Mouse (Mus musculus) gonadal fat pad, adult 2 months (tissue): ENCODE results near the gene Raly. TPM values are rescaled to one million over a fixed set of nuclear protein-coding genes. Genes with fewer than 3 reads are reported as not detected.
"Not testable (repeated sequence)": the region's sequence is repeated elsewhere in the genome, so short reads cannot be mapped to it uniquely, and the experiment has no call there.

Experiments
- DNase-seq: peaks from one replicate; pipeline ENCODE4 v3.0.0-alpha.2; 2012; ENCODE audit warnings: low read depth
- polyA plus RNA-seq: library from polyadenylated mRNA; depleted of rRNA; stranded (reverse); fragments of >200 nt; gene quantifications from 2 replicates; pipeline ENCODE4 v1.2.3, GENCODE M21; 2012

Gene Raly
- polyA plus RNA-seq, 1 experiment, result 152 TPM

DNA sequence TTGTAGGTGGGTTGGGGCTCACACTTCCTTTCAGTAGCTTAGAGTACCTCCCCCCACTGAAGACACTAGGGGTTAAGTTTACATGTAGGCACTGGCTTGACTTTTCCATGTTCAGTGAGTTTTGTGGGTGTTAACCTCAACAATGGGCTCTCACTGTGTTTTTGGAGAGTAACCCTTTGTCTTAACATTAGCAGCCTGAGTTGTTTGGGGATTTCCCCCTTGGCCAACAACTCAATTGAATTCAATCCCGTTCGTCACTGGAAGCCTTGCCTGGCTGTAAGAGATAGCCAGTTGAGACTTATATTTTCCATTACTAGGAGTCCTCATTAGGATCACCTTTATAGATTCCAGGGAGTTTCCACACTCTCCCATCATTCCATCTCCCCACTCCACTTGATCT lies 45.6 kb downstream of the Raly start:
- DNase-seq, result no peak

DNA sequence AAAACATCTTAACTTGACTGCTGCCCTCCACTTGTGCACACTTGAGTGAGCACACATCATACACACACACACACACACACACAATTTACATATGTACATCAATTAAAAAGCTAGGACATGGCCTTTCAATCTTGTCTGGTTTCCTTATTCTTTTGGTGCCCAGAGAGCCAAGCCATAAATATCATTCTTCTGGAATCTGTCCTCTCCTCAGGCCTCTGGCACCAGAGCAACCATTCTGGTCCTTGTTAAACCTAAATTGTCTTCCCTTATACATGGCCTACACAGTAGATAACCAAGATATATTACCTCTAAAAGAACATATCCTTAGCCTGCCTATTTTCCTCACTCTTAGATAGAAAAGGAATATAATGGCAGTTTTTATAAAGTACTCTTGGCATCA lies 57.2 kb downstream of the Raly start:
- no peak for DNase-seq

DNA sequence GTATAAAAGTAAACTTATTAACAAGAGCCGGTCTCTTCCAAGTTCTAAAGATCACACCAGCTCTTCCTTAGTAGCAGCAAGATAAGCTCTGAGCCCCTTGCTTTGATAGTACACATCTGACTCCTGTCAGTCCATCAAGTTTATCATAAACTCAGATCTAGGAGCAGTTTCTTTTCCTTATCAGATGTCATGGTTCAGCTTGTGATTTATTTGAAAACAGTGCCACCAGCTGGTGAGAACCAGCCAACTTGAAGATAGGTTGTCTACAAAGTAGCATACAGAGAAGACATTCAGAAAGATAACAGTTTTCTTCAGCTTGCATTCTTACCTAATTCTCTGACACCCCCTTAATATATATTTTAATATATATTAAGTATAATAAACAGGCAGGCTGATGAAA lies 64.5 kb downstream of the Raly start:
- no peak for DNase-seq

DNA sequence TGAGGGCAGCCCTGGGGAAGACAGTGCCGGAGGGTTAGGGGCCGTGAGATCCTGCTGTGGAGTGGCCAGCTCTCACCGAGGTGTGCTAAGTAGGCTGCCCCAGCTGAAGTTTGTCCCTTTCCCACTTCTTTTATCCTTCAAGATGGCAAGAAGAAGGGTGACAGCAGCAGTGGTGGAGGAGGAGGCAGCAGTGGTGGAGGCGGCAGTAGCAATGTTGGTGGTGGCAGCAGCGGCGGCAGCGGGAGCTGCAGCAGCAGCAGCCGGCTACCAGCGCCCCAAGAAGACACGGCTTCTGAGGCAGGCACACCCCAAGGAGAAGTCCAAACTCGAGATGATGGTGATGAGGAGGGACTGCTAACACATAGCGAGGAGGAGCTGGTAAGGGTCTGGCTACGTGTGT lies 72.8 kb downstream of the Raly start:
- no peak for DNase-seq

DNA sequence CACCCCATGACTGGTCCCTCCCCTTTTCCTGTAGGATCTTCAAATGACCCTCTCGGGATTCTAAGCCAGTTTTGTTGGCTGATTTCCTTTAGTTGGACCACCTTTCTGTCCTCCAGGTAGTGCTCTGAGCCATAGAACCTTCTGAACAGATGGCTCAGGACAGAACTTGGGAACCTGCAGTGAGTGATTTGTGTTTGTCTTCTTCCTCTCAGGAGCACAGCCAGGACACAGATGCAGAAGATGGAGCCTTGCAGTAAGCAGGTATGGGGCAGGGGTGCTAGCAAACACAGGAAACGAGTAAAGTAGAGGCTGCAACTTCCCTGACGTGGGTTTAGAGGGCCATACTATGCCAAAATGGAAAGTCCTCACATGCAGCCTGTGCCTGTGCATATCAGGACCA lies 74.8 kb downstream of the Raly start:
- no peak for DNase-seq

DNA sequence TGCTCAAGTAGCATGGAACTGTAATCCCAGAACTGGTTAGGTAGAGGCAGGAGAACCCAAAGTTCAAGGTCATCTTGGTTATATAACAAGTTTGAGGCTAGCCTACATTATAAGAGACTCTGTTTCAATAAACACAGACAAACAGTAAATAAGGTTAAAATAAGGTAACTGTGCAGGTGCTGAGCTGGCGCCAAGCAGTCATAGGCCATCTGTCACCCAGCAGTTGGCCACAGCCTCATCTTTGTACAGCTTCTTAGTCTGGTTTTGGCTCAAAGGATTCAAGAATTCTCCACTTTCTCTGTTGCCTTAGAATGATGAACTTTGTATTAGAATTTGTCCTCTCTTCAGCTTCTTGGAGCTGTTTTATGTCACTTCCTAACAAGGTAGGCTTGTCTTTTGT lies 77.2 kb downstream of the Raly start:
- DNase-seq, result no peak

DNA sequence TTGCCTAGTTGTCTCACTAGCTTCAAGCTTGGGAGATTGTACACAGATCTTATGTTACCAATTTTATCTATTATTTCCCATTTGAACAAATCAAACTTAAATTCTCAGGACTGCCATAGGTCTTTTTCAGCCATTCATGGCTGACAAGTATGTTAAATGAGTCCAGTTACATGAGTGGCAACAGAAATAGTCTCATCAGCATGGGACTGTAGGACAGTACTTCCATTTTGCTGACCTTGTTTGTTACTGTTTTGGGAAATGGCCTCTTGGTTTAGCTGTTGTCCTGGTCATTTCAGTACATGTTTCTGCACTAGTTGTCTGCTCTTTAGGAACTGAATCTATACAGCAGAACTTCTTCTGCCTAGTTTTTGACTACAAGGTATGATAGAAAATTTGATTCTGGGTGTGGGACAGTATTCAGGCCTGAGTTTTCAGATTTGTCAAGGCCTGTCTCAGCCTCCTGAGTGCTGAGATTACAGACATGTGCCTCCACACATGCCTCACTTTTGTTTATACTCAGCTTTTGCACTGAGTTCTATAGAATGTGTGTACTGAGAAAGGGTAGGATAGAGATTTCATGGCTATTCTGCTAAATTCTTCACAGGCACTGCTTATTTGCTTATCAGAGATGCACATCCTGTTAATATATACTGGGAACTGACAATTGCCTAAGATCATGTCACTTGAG lies 79.2 kb downstream of the Raly start:
- DNase-seq, result no peak

DNA sequence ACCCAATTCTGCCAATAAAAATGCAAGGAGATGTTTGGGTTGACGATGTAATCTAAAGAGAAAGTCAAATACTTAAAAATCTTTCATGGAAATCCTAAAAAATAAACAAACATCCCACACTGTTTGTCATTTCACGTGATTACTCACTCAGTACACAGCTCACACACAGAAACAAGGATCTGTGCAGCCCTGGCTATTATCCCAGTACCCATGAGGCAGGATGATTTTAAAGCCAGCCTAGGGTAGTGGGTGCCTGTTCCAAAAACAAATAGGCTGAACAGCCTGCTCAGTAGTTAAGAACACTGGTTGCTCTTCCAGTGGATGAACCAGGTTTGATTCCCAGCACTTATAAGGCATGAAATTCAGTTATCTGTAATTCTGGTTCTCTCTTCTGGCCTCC lies 85.7 kb downstream of the Raly start:
- no peak for DNase-seq

DNA sequence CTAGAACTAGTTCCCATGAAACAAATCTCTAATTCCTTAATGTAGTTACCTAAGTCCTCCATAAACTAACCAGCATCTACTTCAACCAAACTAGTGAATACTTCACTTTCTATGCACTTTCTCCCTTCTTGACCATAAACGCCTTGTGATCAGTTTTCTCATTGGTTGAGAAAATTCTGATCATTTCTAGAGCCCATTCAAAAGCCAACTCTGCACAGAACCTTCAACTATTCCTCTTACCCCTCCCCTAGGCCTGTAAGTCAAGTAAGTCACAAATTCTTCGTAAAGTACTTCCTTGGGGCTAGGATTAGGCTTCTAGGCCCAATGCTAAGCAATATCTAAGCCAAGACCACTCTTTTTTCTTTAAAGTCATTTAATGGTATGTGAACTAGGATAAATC lies 100.7 kb downstream of the Raly start:
- no peak for DNase-seq

DNA sequence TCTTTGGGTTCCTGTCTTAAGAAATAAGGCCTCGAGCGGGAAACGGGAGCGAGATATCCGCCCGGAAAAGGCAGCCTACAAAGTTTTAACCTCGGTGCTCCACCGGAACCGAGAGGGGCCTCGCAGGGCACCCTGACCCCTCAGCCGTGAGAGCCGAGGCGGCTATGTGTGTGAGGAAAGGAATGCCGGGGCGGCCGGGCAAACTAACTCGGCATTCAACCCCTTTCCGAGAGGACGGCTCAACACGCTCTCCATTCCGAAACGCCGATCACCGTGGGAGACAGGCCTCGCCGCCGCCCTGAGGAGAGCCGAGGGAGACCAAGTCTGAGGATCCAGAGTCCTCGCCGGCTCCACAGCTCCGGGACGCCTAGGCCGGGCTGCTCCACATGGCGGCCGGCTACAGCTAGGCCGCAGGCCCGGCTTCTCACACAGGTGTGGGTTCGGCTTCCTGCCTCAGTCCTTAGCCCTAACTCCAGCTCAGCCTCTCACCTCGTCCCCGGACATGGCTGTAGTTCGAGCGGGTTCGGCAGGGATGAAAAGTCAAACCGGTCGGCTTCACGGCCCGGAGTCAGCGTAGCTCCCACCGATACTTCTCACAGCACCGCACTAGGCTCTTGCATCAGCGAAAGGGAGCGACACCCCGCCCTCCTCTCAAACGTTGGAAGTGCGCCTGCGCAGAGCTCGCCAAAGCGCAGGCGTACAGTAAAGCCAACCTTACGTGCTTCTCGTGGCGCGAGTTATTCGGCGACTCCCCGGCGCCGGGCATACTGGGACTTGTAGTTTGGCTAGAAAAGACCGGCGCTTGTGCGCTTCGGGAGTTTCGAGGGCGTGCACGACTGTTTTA lies 101.5 kb downstream of the Raly start, which contains the start of gene Eif2s2:
TSS of gene Eif2s2 (minus strand) at position 735 of the 844 bp plus-strand sequence.
- DNase-seq, result peak; percentile 85

DNA sequence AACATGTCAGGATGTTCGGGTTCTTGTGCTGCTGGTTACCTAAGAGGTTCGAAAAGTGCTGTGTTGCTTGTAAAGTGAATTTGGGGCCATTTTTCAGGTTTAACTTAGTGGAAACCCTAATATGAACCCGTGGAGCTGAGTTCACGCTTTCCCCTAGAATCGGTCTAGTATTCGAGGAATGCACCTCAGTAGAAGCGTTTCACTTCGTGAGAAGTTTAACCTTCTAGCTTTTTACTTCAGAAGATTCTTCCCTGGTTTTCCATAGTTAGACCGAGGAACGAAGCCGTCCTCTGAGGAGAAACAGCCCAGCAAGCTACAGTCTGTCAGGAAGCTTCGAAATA lies 102.1 kb downstream of the Raly start:
- DNase-seq, result no peak

DNA sequence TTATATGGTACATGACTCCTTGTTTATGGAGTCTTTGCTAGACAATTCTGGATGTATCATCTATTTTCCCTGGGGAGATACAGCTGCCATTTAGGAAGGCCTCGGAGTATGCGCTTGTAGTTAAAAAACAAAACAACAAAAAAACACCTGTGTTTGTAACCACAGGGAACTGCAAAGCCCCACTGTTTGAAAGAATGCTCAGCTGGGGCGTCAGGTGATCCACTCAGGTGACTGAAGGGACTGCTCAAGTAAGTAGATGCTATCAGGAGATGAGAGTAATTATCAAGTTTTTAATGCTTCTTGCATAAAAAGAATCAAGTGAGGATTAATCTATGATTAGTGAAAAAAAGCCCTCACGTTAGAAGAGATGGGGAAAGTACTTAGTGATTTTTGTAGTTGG lies 102.7 kb downstream of the Raly start:
- no peak for DNase-seq

DNA sequence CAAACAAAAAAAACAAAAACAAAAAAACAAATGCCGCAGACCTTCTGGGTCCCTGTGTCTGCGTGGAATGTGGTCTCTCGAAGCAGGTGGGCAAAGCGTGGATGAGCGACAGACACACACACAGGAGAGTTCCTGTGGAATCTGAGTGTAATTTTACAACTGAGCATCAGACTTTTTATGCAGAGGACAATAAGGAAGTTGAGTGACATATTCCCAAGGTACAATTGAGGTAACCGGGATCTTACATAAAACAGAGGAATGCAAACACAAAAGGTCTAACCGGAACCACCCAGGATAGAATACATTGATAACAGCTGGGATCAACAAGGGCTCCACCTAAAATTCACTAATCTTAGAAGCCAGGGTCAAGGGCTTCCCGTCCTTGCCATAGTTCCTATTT lies 108.1 kb downstream of the Raly start:
- not testable (repeated sequence) for DNase-seq

DNA sequence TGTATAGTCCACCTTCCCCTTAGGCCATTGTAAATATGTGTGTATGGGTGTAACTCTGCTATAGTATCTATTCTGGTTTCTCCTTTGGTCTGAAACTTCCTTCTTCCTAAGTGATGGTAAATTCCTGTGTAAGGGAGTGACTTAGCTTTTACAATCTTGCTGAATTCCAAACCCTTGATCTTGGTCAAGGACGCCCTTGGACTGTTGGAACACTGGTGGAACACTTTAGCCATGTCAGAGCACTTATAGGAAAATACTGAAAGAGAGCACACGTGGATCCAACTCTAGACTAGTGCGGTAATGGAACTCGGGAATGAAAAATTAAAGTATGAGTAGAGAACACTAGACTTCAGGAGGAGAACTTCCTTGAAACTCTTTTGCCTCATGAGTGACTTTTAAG lies 108.5 kb downstream of the Raly start:
- DNase-seq, result not testable (repeated sequence)

DNA sequence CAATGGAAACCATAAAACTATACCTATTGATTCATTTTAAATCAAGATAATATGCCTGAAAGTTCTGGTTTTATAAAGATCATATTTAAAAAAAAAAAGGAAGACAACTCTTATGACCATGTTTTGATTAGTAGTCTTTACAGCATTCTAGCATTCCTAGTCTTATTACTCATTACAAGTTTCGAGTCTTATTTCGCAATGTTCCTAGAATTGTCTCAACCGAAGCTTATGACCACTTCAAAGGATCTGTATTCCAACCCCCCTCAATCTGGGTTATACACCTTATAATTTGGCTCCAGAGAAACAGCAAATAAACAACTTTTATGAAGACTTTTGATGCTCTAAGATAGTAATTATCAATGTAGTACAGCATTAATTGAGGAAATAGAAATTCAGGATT lies 111.2 kb downstream of the Raly start:
- DNase-seq, result no peak

DNA sequence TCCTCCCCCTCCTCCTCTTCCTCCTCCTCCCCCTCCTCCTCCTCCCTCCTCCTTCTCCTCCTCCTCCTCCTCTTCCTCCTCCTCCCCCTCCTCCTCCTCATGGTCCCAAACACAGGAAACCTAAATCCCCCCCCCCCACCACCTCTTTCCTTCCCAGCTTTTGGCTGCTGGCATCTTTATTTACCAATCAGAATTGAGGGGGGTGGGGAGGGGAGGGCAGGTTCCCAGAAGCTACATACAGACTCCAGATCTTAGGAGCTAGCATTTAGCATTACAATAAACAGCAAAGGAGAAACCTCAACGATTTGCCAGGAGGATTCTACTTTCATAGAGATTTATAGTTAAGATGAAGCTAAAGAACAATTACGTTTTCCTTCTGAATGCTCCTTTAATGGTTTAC lies 114.9 kb downstream of the Raly start:
- no peak for DNase-seq

DNA sequence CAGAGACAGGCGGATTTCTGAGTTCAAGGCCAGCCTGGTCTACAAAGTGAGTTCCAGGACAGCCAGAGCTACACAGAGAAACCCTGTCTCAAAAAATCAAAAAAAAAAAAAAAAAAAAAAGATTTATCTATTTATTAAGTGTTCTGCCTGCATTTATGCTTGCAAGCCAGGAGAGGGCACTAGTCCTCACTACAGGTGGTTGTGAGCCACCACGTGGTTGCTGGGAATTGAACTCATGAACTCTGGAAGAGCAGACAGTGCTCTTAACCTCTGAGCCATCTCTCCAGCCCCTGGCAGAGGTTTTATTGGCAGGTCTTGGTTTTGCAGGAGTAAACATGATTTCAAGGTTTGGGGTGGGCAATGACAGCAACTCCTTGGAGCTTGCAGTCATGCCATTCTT lies 117.3 kb downstream of the Raly start:
- not testable (repeated sequence) for DNase-seq

DNA sequence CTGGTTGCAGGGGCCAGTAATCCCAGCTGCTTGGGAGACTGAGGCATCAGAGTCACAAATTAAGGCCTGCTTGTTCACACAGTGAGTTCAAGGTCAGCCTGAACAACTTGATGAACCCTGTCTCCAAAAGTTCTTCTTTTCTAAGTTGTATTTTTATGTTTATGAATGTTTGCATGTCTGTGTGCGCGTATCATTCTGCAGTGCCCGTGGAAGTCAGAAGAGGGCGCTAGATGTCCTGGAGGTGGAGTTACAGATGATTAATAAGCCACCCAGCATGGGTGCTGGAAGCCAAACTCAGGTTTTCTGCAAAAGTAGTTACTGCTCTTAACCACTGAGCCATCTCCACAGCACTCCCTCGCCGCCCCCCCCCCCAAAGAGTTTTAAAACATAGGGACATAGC lies 118.9 kb downstream of the Raly start:
- DNase-seq, result no peak

DNA sequence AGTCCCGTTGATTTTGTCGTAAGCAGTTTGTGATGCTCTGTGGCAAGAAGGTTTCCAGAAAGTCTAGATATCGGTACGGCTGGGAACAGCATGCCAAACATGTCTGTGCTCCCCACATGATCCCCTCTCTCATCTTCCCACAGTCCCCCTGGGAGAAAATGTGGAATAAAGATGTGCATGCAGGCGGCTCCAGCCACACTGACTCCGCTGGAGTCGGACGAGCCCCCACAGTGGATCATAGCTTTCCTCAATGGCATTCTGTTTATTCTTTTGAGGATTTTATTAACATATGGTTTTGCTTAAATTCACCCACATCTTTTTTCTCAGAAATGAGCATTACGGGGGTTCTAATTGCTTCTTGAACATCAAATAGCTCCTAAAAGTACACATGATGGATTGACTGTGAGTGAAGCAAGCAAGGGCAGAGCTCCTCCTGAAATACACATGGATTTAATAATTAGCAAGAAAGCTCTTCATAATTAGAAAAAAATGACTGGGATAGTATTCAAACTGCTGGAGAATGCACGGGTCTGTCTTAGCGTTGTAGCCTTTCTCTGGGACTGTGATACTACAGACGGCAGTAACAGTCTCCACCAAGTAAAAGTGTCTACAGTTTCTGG lies 125.1 kb downstream of the Raly start:
- no peak for DNase-seq

DNA sequence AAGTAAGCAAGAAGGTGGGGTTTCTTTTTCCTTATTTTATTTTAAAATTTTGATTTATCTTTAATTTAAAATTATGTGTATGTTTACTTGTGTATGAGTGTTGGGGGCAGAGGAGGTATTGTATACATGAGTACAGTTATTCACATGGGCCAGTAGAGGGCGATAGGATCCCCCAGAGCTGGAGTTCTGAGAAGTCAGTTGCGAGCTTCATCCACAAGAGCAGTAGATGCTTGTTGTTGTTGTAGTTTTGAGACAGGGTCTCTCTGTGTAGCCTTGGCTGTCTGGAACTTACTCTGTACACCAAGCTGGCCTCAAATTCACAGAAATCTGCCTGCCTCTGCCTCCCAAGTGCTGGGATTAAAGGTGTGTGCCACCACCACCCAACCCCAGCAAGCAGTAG lies 125.7 kb downstream of the Raly start:
- no peak for DNase-seq
